Mouse (Mus musculus): ENCODE measurements at regions not wholly inside any gene's neighbourhood (a gene's known extent, or its start where the extent isn't known, plus 50 kb on each side); places are given as distances from the start of the nearest gene placed in this dataset.

DNA sequence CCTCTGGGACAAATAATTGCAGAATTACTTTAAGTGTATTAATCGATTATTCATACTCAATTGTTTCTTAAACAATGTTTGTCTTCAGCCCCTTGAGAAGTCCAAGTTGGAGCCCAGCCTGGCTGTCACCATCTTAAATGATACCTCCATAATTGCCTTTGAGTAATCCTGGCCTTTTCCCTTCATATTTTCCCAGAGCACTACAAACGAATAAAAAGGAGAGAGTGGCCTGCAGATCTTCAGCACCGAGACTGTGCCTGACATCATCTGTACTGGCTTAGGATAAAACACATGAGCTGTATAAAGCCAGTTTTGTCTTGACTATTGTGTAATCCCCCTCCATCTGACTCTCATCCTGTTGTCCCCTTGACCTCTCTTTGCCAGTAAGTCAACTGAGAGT, 197.7 kb upstream of the Lrig3 start:
- TF ChIP-seq CTCF (IDR thresholded peaks at IDR 0.05; ENCODE audit: low read depth) (no peak), EP300 (IDR thresholded peaks at IDR 0.05; ENCODE audit: low read depth) (no peak)

Measured in heart, postnatal 0 days (tissue).